Mouse (Mus musculus) CD4-positive, CD25-positive, alpha-beta regulatory T cell, adult 2 months (primary cell): ENCODE data around the gene Chil5.
A peak's percentile ranks its signal among the peaks of the same experiment; 100 is the strongest.
"Not testable (repeated sequence)": the region's sequence is repeated elsewhere in the genome, so short reads cannot be mapped to it uniquely, and the experiment has no call there.

ENCODE experiments used
- DNase-seq: peaks from one replicate; pipeline ENCODE4 v3.0.0-alpha.2; 2012; ENCODE audit warnings: low read depth, low spot score

Chil5 gene

DNA sequence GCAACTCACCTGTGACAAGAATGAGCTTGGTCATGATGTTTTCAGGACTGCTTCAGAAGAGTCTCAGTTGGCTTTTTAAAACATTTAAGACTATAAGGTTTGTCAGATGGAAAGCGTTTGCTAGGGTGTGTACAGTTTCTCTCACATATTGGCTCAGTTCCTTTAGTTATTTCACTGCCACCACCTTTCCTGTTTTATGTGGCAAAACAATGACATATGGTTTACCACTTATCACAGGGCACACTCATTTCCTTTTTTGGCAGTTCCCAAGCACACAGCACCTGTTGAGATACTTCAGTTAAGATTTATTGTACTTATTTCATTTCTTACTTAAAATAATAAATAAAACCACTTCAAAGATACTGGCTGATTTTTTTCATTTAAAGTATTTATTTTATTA is at the start of gene Chil5:
Gene Chil5, minus strand, starts transcription at position 34 of the 400 bp plus-strand sequence.
- DNase-seq: peak; percentile 42

DNA sequence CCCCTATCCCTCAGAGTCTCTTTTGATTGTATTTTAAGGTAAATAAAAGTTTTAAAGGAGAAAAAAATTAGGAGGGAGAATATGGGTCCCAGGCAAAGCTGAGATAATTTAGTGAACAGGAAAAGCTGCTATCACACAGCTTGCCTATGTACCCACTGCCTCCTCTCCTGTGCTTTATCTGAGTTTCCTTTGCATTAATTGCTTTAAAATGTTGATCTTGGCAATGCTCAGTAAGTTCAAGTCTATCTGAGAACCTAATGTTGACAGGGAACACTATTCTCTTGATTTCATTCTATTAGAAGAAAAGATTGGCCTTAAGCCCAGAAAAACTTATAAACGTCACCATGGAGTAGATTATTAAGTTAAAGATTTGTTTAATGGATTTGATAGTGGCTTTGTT is 42.2 kb upstream of the Chil5 start:
- DNase-seq: no peak

DNA sequence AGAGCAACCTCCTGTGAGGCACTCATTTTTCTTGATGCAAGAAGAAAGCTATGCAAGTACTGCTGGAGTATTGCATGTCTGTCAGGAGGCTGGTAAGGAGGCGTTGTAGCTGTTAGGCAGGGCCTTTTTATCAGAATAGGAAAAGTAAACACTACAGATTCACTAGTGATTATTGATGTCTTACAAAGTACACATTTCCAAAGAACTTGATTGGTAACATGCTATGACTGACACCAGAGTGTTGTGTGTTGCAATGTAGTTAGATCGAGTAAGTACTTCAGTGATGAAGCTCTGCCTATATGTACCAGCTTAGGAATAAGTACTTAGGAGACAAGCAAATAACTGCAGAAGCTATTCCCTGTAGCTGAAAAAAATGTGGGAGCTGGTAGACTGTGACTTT is 38.4 kb upstream of the Chil5 start:
- DNase-seq: no peak

DNA sequence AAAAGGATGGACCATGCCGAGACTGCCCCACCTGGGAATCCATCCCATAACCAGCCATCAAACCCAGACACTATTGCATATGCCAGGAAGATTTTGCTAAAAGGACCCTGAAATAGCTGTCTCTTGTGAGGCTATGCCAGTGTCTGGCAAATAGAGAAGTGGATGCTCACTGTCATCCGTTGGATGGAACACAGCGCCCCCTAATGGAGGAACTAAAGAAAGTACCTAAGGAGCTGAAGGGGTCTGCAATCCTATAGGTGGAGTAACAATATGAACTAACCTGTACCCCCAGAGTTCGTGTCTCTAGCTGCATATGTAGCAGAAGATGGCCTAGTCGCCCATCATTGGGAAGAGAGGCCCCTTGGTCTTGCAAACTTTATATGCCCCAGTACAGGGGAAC is 35.1 kb upstream of the Chil5 start:
- peak; percentile 73 for DNase-seq

DNA sequence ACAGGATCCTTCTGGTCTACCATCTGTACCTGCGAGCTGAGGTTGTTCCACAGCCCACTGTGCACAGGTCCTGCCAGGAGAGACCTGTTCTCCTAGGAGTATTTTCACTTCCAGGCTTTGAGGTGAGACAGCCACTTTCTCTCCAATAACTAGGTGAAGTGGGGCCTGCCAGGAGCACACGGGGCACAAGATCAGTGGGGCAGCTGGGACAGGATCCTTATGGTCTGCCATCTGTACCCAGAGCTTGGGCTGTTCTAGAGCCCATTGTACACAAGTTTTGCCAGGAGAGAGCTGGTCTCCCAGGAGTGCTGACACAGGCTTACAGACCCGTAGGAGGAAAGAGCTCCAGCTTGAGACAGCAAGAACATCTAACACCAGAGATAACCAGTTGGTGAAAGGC is 25.4 kb upstream of the Chil5 start:
- no peak for DNase-seq

DNA sequence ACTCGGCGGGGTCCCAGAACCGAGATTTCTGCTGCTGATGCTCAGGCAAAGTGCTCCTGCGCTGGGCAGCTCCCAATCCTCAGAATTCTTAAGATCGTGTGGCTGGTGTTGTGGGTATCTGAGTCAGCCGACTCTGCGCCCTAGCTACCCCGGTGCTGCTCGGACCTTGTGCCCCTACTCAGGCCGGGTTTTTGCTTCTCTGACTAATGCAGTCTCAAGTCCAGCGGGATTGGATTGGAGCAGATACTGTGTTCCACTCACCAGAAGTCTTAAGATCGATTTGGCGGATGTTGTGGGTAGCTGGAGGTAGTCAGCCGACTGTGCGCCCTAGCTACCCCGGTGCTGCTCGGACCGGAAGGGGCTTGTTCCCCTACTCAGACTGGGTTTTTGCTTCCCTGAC is 19.3 kb upstream of the Chil5 start:
- no peak for DNase-seq

DNA sequence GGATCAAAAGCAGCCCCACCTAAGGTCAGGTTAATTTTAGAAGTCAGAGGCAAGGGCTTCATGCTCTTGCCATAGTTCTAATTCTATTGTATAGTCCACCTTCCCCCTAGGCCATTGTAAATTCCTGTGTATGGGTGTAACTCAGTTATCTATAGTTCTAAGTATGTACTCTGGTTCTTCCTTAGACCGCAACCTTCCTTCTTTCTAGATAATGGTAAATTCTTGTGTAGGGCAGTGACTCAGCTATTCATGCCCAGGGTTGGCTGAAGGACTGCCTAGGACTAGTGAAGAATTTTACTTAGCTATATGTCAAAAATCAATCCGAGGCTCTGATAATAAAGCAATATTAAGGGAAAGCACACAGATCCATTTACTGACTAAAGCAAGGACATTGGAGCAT is 7.7 kb upstream of the Chil5 start:
- no peak for DNase-seq

DNA sequence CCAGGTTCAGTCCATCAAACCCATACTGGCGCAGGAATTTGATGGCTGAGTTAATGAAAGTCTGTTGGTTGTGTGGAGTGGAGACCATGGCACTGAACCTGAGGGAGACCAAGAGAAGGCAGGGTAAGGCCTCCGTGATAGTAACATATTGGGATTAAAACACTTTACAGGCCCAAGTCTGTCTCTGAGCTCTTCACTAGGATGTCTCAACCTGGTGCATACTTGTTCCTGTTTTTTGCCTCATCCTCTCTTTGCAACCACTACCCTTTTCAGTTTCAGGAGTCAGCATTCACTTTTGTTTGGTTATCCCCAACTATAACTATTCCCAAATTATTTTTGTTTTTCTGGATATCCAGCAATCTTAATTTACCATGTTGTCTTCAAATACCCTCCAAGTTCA is 8.5 kb downstream of the Chil5 start:
- DNase-seq: no peak

DNA sequence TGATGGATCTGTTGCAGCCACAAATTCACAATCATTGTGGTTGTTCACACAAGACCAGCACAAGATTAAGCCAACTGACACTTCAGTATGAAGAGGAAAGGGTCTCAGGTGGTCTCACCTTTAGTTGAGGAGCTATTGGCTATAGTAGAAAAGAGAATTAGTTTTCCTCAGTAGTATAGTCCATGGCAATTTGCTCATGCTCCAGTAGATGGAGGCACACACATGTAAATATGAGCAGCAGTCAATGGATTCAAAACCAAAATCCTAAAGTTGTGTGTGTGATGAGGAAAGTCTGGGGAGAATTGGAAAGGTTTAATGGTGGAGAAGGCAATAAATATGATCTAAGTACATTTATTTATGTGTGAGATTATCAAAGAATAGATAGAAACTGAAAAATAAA is 10.8 kb downstream of the Chil5 start:
- peak; percentile 35 for DNase-seq

DNA sequence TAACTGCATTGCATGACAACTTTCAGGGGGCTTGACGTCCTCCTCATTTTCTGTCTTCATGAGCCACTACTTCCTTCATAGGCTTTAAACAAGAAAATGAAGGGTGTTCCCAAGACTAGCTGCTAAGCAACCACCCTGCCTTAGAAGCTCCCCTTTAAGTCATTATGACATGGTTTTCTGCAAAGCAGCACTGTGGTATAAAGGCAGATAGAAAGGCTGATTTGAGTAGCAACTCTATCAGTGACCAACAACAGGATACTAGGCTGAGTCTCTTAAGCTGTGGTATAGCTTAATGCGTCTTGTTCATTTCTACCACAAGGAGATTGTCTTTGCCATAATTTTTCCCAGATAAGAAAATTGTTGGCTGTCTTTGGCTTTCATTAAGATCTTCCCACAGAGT is 18.1 kb downstream of the Chil5 start, which contains the start of gene Pifo:
Gene Pifo, minus strand, starts transcription at position 101 of the 400 bp plus-strand sequence.
- DNase-seq: no peak

DNA sequence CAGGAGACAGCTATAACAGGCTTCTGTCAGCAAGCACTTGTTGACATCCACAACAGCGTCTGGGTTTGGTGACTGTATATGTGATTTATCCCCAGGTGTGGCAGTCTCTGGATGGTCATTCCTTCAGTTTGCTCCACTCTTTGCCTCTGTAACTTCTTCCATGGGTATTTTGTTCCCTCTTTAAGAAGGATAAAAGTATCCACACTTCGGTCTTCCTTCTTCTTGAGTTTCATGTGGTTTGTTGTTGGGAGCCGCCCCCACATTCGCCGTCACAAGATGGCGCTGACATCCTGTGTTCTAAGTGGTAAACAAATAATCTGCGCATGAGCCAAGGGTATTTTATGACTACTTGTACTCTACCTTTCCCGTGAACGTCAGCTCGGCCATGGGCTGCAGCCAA is 29.3 kb downstream of the Chil5 start:
- DNase-seq: peak; percentile 57

DNA sequence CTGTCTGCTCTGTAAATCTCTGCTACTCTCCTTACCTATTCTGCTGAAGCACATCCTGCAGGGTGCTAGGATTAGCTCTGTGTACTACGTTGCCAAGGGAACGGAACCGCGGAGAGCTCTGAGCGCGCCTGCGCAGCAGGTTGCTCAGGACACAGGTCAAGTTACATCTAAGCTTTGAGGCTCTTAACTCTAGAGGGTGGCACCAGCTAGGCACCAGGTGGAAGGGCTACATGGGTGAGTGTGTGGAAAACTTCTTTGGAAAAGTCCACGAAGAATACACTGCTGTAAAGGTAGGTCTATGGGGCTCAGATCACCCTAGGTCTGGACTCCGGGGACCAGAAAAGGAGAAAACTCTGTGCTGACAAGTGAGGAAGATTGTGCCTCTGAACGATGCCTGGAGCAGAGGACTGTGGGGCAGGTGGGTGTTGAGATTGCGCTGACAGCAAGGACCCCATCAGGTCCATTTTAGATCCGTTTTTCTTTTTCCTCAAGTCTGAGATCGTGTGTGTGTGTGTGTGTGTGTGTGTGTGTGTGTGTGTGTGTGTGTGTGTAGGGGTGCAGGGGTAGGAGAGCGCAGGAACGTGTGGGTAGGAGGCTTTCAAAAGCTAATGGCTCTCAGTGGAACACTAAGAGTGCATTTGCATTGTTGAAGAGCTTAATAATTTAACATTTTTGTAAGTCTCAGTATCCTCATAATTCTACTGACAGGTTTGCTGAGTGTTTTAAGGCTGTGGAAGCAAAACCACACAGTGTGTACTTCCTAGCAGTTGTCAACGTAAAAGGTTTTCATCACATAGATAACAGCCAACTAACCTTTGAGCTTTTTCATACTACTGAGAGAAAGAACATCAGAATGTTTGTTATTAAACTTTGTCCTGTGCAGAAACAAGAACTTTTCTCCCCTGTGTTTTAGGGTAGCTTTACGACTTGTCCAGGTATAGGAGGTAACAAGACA is 30.9 kb downstream of the Chil5 start:
- DNase-seq: peak; percentile 88

DNA sequence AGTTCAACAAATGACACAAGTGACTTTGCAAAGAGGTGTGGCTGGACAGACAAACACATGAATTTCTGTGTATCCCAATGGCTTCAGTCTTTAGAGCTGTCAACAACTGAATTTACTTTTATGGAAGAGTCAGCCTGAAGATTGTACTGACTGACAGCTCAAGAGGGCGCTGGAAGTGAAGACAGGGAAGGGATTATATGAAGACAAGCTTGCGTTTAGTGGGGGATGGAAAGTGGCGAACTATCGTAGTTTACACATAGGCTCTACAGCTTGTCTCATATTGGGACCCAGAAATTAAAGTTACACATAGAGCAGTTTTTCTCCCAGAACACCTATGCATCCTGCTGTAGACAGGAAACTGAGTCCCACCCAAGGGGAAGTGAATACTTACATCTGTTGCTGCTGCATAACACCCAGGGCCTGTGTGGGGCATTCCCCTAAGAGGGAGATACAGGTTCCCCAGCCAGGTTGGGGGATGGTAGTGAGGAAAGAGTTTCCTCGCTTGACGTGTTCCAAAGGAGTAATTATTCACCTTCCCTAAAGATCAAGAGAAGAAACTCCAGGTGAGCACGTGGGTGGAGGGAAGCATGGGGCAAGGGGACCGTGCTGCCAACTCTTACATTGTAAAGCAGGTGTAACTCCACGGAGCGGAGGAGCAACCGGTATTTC is 31.8 kb downstream of the Chil5 start:
- DNase-seq: no peak

DNA sequence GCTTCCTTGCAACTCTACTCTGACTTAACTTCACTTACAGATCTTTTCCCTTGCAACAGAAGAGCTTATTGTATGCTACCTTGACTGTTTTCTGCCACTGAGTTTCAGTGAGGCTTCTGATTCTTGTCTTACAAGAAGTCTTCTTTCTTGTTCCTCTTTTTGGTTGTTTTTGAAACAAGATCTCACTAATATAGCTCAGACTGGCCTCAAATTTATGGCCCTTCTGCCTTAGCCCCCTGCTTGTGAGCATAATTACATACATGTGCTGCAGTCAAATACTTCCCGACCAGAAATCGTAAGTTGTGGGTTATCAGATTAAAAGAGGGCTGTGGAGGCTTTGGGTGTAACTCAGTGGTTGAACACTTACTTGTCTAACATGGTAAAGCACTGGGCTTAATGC is 37.9 kb downstream of the Chil5 start:
- no peak for DNase-seq

DNA sequence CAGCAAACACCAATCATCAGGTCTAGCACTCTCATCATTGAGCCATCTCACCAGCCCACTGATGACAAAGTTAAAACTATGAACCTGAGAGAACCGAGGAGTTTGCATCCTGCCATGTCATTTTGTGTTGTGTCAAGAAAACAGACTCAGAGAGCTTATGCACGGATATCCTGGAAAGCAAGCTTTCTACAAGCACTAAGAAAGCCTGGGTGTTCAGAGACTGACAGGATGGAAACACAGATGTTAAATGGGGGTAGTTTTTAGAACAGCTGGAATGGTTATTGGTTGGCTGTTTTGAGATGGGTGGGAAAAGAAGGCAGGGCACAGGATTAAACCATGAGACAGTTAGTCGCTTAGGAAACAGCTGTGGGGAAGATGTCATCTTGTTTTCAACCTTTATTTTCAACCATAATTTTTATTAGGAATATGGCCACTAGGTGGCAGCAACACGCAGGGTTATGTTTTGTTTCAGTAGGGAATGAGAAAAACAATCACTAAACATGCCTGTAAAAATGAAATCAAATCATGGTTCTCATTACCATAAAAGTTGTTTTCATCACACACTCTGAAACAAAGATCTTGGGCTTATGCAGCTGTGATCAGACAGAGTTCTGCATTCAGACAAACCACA is 40.8 kb downstream of the Chil5 start:
- DNase-seq: peak; percentile 79

DNA sequence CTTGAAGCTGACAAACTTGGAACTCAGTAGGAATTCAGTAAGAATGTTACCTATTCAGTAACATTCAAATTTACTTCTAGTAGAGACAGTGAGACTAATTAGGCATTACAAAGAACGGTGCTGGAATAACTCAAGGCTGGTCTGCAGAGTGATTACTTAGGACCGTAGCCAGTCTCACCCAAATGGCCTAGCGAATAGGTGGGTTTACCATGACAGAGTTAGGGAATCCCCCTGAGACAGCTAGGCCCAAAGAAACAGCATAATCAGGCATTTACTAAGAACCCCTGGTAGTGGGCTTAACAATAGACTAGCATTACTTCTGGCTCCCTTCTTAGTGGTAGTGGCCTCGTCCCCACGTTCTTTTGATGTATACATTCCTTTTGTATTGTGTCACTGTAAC is 43.0 kb downstream of the Chil5 start:
- not testable (repeated sequence) for DNase-seq

DNA sequence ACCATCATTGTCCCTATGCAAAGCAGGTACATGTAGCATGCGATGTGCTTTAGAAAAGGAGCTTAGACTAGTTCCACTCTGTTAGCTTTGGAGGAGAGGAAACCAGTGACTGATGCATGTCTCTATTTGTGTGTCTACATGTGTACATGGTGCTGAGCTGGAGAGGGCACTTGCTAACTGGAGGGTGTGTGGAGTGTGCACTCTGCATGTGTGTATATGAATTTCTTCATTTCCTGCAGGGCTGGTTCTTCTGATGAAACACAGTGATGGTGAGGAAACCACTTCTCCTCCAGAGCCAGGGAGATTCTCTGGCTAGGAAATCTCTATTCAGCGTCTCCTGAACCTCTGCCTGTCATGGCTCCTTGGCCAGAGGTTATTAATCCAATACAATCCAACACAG is 58.4 kb downstream of the Chil5 start:
- DNase-seq: no peak

DNA sequence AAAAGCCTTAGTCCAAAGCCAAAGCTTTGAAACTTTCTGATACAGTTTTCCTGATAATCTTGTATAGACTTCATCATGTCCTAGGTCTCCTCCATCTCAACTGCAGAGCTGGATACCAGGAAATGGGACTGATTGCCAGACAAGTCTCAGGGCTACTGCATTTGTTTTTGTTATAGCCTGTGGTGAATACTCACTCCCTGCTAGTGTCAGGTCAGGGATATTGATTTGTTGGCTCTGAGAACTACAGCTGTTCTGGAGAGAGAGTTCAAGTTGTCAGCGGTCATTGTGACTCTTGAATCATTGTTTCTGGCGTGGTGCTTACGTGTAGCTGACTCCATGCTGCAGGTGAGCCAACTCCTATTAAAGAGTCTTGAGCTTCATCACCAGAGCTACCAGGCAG is 59.2 kb downstream of the Chil5 start, which contains the start of gene Ovgp1:
Gene Ovgp1, plus strand, starts transcription at position 301 of the 400 bp plus-strand sequence.
- no peak for DNase-seq

DNA sequence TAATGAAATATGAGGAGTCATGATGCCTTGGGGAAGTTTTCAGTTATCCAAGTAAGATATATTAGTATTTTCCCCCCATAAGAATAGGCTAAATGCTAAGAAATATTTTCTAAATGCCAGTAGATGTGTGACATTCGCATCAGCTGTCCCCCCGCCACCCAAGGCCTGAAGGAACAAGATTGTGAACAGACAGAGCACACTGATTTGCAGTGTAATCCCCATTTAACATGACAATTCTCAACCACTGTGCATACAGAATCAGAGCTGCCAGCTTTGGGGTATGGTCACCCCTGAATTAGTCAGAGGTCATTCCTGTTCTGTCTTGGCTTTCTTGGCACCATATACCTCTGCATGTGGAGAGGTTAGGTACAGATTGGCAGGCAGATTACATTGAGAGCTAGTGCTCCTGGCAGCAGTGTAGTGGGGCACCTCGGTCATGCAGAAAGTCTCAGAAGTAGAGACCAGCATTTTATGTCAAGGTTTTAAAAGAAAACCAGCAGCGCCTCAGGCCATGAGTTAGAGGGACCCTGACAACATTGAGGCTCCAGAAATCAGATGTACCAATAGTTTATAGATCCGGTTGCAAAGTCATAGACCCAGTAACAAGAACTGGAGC is 60.7 kb downstream of the Chil5 start:
- no peak for DNase-seq
